Mouse (Mus musculus): ENCODE measurements around the gene Pear1. TPM values are rescaled to one million over a fixed set of nuclear protein-coding genes. Genes with fewer than 3 reads are reported as not detected.
"Not testable (repeated sequence)": the region's sequence is repeated elsewhere in the genome, so short reads cannot be mapped to it uniquely, and the experiment has no call there.

Pear1 gene
- polyA plus RNA-seq (2014; fragmentation: Nextera tagmentation; extraction: Ambion mirVana): 4.4 and 7.7 TPM in 2 replicates

GRCm38 (mm10) chr3:87824206-87824605, at the start of gene Pear1:
Pear1 (minus strand) TSS chr3:87824306.
- H3K36me3 ChIP-seq (replicated peaks; ENCODE audit: control insufficient read depth, insufficient read depth, low read depth, low read length); ATAC-seq (replicated peaks; ENCODE audit: insufficient number of reproducible peaks, low FRiP score, low TSS enrichment, low read depth); H3K27me3 ChIP-seq (ENCODE audit: control insufficient read depth, insufficient read depth, low read length); H3K4me3 ChIP-seq (ENCODE audit: low read depth, low read length); H3K9ac ChIP-seq (replicated peaks; ENCODE audit: low read length); H3K4me2 ChIP-seq (ENCODE audit: low read depth, low read length); DNase-seq (ENCODE audit: low spot score); H3K27ac ChIP-seq (replicated peaks; ENCODE audit: low read depth, low read length); H3K4me1 ChIP-seq (ENCODE audit: control insufficient read depth, insufficient read depth, low read length); H3K9me3 ChIP-seq (replicated peaks; ENCODE audit: control insufficient read depth, low read length): not testable (repeated sequence)
- 85% methylated on average over 1 of the region's 1 CpGs for WGBS

DNA sequence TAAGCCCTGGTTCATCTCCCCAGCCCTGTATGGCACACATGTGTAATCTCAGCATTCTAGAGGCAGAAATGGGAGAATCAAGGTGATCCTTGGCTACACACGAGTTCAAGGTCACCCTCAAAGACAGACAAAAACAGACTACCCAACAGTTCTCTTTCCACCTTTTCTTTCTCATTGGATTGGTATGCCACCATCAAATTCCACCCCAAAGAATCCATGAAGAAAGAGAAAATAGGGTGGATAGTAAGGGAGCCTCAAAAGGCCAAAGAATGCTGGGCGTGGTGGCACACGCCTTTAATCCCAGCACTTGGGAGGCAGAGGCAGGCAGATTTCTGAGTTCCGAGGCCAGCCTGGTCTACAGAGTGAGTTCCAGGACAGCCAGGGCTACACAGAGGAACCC, 40.0 kb upstream of the Pear1 start:
- not testable (repeated sequence) for H3K4me3 ChIP-seq (ENCODE audit: low read depth, low read length); H3K9ac ChIP-seq (replicated peaks; ENCODE audit: low read length); DNase-seq (ENCODE audit: low spot score); H3K36me3 ChIP-seq (replicated peaks; ENCODE audit: control insufficient read depth, insufficient read depth, low read depth, low read length); H3K27me3 ChIP-seq (ENCODE audit: control insufficient read depth, insufficient read depth, low read length); H3K27ac ChIP-seq (replicated peaks; ENCODE audit: low read depth, low read length); H3K4me1 ChIP-seq (ENCODE audit: control insufficient read depth, insufficient read depth, low read length); ATAC-seq (replicated peaks; ENCODE audit: insufficient number of reproducible peaks, low FRiP score, low TSS enrichment, low read depth); H3K9me3 ChIP-seq (replicated peaks; ENCODE audit: control insufficient read depth, low read length); H3K4me2 ChIP-seq (ENCODE audit: low read depth, low read length)
- 91% methylated on average over 4 of the region's 4 CpGs for WGBS

GRCm38 (mm10) chr3:87859813-87860212, 35.7 kb upstream of the Pear1 start:
- H3K4me3 ChIP-seq (ENCODE audit: low read depth, low read length): no peak overlapping the region
- 31% methylated on average over 3 of the region's 3 CpGs for WGBS
- H3K36me3 ChIP-seq (replicated peaks; ENCODE audit: control insufficient read depth, insufficient read depth, low read depth, low read length): peaks cover 2% of the 10 kb centered on the region; the same call in 1 of the 2 replicates
- H3K9ac ChIP-seq (replicated peaks; ENCODE audit: low read length): no peak overlapping the region
- H3K27me3 ChIP-seq (ENCODE audit: control insufficient read depth, insufficient read depth, low read length): no peaks in the 10 kb centered on the region
- no peaks in the 10 kb centered on the region for H3K4me1 ChIP-seq (ENCODE audit: control insufficient read depth, insufficient read depth, low read length)
- ATAC-seq (replicated peaks; ENCODE audit: insufficient number of reproducible peaks, low FRiP score, low TSS enrichment, low read depth) (no peak), DNase-seq (ENCODE audit: low spot score) (peak; percentile 83)
- no peak overlapping the region for H3K4me2 ChIP-seq (ENCODE audit: low read depth, low read length)
- no peak overlapping the region for H3K27ac ChIP-seq (replicated peaks; ENCODE audit: low read depth, low read length)
- no peaks in the 10 kb centered on the region for H3K9me3 ChIP-seq (replicated peaks; ENCODE audit: control insufficient read depth, low read length)

- H3K4me3 ChIP-seq (ENCODE audit: low read depth, low read length): no peak overlapping the region
- no peaks in the 10 kb centered on the region for H3K27me3 ChIP-seq (ENCODE audit: control insufficient read depth, insufficient read depth, low read length)
- DNase-seq (ENCODE audit: low spot score) (peak; percentile 35), ATAC-seq (replicated peaks; ENCODE audit: insufficient number of reproducible peaks, low FRiP score, low TSS enrichment, low read depth) (no peak)
- no peak overlapping the region for H3K27ac ChIP-seq (replicated peaks; ENCODE audit: low read depth, low read length)
- WGBS: 56% methylated on average over 8 of the region's 8 CpGs
- no peaks in the 10 kb centered on the region for H3K9me3 ChIP-seq (replicated peaks; ENCODE audit: control insufficient read depth, low read length)
- H3K4me1 ChIP-seq (ENCODE audit: control insufficient read depth, insufficient read depth, low read length): no peaks in the 10 kb centered on the region
- no peak overlapping the region for H3K9ac ChIP-seq (replicated peaks; ENCODE audit: low read length)
- H3K4me2 ChIP-seq (ENCODE audit: low read depth, low read length): no peak overlapping the region
- peaks cover 2% of the 10 kb centered on the region; the same call in 1 of the 2 replicates for H3K36me3 ChIP-seq (replicated peaks; ENCODE audit: control insufficient read depth, insufficient read depth, low read depth, low read length)
These were observed 33.6 kb upstream of the Pear1 start for GRCm38 (mm10) chr3:87857666-87858065.

- Histone ChIP-seq H3K36me3 (replicated peaks; ENCODE audit: control insufficient read depth, insufficient read depth, low read depth, low read length) (peaks cover 2% of the 10 kb centered on the region; the same call in 1 of the 2 replicates), H3K27me3 (ENCODE audit: control insufficient read depth, insufficient read depth, low read length) (no peaks in the 10 kb centered on the region), H3K9me3 (replicated peaks; ENCODE audit: control insufficient read depth, low read length) (no peaks in the 10 kb centered on the region), H3K4me3 (ENCODE audit: low read depth, low read length) (no peak overlapping the region), H3K4me2 (ENCODE audit: low read depth, low read length) (no peak overlapping the region), H3K27ac (replicated peaks; ENCODE audit: low read depth, low read length) (no peak overlapping the region), H3K4me1 (ENCODE audit: control insufficient read depth, insufficient read depth, low read length) (no peaks in the 10 kb centered on the region), H3K9ac (replicated peaks; ENCODE audit: low read length) (no peak overlapping the region)
- DNase-seq (ENCODE audit: low spot score): no peak
- 84% methylated on average over 8 of the region's 8 CpGs for WGBS
- no peak for ATAC-seq (replicated peaks; ENCODE audit: insufficient number of reproducible peaks, low FRiP score, low TSS enrichment, low read depth)
These were observed 31.8 kb upstream of the Pear1 start for GRCm38 (mm10) chr3:87855936-87856335.

GRCm38 (mm10) chr3:87854795-87855568, 30.9 kb upstream of the Pear1 start:
- no peaks in the 10 kb centered on the region for H3K4me1 ChIP-seq (ENCODE audit: control insufficient read depth, insufficient read depth, low read length)
- H3K27ac ChIP-seq (replicated peaks; ENCODE audit: low read depth, low read length): no peak overlapping the region
- no peak overlapping the region for H3K4me3 ChIP-seq (ENCODE audit: low read depth, low read length)
- no peaks in the 10 kb centered on the region for H3K27me3 ChIP-seq (ENCODE audit: control insufficient read depth, insufficient read depth, low read length)
- no peak overlapping the region for H3K4me2 ChIP-seq (ENCODE audit: low read depth, low read length)
- no peak overlapping the region for H3K9ac ChIP-seq (replicated peaks; ENCODE audit: low read length)
- WGBS: 69% methylated on average over 7 of the region's 7 CpGs
- peaks cover 2% of the 10 kb centered on the region; the same call in 1 of the 2 replicates for H3K36me3 ChIP-seq (replicated peaks; ENCODE audit: control insufficient read depth, insufficient read depth, low read depth, low read length)
- ATAC-seq (replicated peaks; ENCODE audit: insufficient number of reproducible peaks, low FRiP score, low TSS enrichment, low read depth) (no peak), DNase-seq (ENCODE audit: low spot score) (no peak)
- H3K9me3 ChIP-seq (replicated peaks; ENCODE audit: control insufficient read depth, low read length): no peaks in the 10 kb centered on the region

DNA sequence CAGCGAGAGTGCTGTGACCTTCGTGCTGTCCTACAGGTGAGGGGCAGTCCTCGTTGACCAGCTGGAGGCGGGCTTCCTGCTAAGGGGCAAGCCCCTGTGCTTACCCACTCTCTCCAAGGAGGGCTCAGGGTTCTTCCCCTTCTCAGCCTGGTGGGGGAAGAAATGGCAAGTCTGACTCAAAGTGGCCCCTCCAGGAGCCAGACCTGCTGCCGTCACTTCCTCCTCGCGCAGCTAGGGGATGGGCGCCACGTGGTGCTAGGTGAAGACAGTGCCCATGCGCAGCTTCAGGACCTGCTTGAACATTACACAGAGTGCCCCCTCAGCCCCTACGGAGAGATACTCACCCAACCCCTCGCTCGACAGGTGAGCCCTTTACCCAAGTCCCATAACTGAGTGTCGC, 25.0 kb upstream of the Pear1 start:
- no peak overlapping the region for H3K9ac ChIP-seq (replicated peaks; ENCODE audit: low read length)
- H3K27ac ChIP-seq (replicated peaks; ENCODE audit: low read depth, low read length): no peak overlapping the region
- DNase-seq (ENCODE audit: low spot score): no peak
- H3K4me2 ChIP-seq (ENCODE audit: low read depth, low read length): no peak overlapping the region
- no peaks in the 10 kb centered on the region for H3K4me1 ChIP-seq (ENCODE audit: control insufficient read depth, insufficient read depth, low read length)
- no peak overlapping the region for H3K4me3 ChIP-seq (ENCODE audit: low read depth, low read length)
- ATAC-seq (replicated peaks; ENCODE audit: insufficient number of reproducible peaks, low FRiP score, low TSS enrichment, low read depth): no peak
- 82% methylated on average over 14 of the region's 14 CpGs for WGBS
- no peaks in the 10 kb centered on the region for H3K36me3 ChIP-seq (replicated peaks; ENCODE audit: control insufficient read depth, insufficient read depth, low read depth, low read length)
- no peaks in the 10 kb centered on the region for H3K27me3 ChIP-seq (ENCODE audit: control insufficient read depth, insufficient read depth, low read length)
- no peaks in the 10 kb centered on the region for H3K9me3 ChIP-seq (replicated peaks; ENCODE audit: control insufficient read depth, low read length)

DNA sequence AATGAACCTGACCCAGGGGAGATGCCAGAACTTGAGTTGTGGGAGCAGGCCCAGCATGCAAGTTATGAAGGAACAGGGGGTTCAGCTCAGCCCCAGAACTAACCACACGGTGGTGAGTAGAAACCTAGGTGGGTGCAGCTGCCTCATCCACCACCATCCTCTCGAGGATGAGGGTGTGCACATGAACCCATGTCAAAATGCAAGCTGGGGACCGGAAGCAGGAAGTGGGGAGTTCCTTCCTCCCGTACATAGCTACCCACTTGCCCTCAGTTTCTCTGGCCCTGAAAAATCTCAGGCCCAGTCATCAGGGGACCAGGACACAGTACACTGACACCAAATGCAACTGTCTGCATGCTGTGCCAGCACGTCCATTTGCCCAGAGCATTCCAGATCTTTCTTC, 23.6 kb upstream of the Pear1 start:
- DNase-seq (ENCODE audit: low spot score) (no peak), ATAC-seq (replicated peaks; ENCODE audit: insufficient number of reproducible peaks, low FRiP score, low TSS enrichment, low read depth) (no peak)
- H3K4me2 ChIP-seq (ENCODE audit: low read depth, low read length): no peak overlapping the region
- H3K36me3 ChIP-seq (replicated peaks; ENCODE audit: control insufficient read depth, insufficient read depth, low read depth, low read length): no peaks in the 10 kb centered on the region
- H3K27ac ChIP-seq (replicated peaks; ENCODE audit: low read depth, low read length): no peak overlapping the region
- H3K4me1 ChIP-seq (ENCODE audit: control insufficient read depth, insufficient read depth, low read length): no peaks in the 10 kb centered on the region
- H3K9me3 ChIP-seq (replicated peaks; ENCODE audit: control insufficient read depth, low read length): no peaks in the 10 kb centered on the region
- H3K4me3 ChIP-seq (ENCODE audit: low read depth, low read length): no peak overlapping the region
- no peaks in the 10 kb centered on the region for H3K27me3 ChIP-seq (ENCODE audit: control insufficient read depth, insufficient read depth, low read length)
- H3K9ac ChIP-seq (replicated peaks; ENCODE audit: low read length): no peak overlapping the region
- WGBS: 67% methylated on average over 5 of the region's 5 CpGs

Measured in embryonic facial prominence, embryonic 11.5 days (tissue).